Mouse (Mus musculus) testis, adult 2 months (tissue): ENCODE data around the gene Wdr73.

Source experiments
- CTCF ChIP-seq: fragments of 200-500 bp; IDR thresholded peaks from 2 replicates; pipeline ENCODE4 v1.5.1; 2012; ENCODE audit warnings: low read depth, mild to moderate bottlenecking, inconsistent platforms, low read length, moderate library complexity; ENCODE audit not compliant: control insufficient read depth, insufficient read depth, insufficient replicate concordance
- POLR2A ChIP-seq: fragments of 200-500 bp; IDR thresholded peaks from 2 replicates; pipeline ENCODE4 v1.6.1; 2012; ENCODE audit warnings: low read depth, mild to moderate bottlenecking, inconsistent platforms, low read length, moderate library complexity; ENCODE audit not compliant: control insufficient read depth

DNA sequence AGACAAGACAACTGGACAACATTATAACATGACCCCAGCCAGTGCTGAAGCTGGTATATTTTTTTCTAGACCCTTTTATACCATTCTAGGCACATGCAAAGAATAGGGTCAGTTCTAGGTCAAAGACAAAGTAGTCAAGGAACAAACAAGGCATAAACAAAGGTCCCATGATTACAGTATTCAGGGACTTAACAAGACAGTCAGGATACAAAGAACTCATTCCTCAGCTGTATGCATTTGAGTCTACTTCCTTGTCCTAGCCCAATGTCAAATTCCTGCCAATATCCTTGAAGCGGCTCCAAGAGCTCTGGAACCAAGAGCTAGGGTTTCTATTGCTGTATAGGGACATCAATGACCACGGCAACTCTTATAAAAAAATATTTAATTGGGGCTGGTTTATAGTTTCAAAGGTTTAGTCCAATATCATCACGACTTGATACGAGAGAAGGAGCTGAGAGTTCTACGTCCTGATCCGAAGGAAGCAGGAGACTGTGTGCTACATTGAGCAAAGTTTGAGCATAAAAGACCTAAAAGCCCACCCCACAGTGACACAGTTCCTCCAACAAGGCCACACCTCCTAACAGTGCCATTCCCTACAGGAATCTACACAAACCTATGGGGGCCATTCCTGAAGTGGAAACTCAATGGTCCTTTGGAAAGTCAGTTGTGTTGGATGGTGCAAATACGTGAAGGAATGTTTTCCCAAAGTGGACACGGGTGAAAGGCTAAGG lies 57.0 kb downstream of the Wdr73 start:
- TF ChIP-seq CTCF (no peak), POLR2A (no peak)
